Mouse (Mus musculus): ENCODE results near the gene Sephs2.

DNA sequence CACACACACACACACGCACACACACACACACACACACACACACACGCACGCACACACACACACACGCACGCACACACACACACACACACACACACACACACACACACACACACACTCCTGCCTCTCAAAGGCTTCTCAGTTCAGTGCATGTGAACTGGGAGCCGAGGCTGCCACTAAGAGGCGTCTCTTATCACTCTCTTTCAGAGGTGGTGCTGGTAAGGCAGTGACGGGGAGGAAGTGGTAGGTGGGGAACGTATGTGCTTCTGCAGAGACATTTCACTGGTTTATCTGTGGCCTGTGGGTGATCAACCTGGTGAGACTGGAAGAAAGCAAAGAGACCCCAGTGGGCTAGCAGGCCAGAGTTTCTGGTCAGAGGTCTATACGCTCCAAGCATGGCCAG, 11.3 kb upstream of the Sephs2 start:
- TF ChIP-seq CTCF (IDR thresholded peaks at IDR 0.05; ENCODE audit: low read depth, low read length) (no peak), POLR2A (IDR thresholded peaks at IDR 0.05; ENCODE audit: extremely low read depth, insufficient read depth, low read length) (no peak)

All from liver, adult 2 months (tissue).